Mouse (Mus musculus): ENCODE measurements around the gene Elp5.

DNA sequence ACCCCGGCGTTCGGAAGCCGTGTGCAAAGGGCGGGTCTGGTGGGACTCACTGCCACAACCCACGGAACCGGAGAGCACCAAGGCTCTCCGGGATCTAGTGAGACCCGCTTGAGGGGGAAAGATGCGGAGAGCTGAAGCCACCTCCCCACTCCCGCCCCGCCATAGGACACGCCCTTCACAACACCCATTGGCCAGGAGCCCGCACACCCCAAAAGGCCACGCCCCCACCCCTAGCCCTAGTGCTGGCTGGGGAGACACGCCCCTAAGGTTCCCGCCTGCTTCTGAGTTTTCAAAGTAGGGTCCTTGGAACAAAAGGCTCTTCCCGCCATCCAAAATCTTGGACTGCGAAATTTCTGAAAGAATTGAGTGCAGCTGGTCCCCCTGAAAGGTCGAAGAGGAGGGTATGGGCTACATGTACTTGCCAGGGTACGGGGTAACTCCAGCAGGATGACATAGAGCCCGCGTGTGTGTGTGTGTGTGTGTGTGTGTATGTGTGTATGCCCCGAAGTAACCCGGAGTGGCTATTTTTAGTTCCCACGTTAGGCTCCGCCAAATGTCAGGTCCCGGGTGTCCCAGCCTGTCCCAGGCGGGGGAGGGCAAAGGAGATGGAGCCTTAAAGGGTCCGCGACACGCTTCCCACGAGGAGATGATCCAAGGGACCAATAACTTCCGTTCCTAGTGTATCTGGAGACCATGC, 34.1 kb downstream of the Elp5 start, which contains the start of gene Slc2a4:
- peak; percentile 55 for TF ChIP-seq POLR2A (IDR thresholded peaks at IDR 0.05; ENCODE audit: low read depth, low read length)
- no peak for TF ChIP-seq ZKSCAN1 (IDR thresholded peaks at IDR 0.05; ENCODE audit: borderline replicate concordance, low read depth, low read length)
